Mouse (Mus musculus): Measurements from ENCODE around the gene Nup214.

The Nup214 gene

GRCm38 (mm10) chr2:32046009-32046408 lies 71.8 kb downstream of the Nup214 start:
- no peak for DNase-seq

- DNase-seq: no peak
These were observed 73.1 kb downstream of the Nup214 start for GRCm38 (mm10) chr2:32047323-32047722.

GRCm38 (mm10) chr2:32051791-32052190 lies 77.6 kb downstream of the Nup214 start:
- no peak for DNase-seq

- no peak for DNase-seq
These were observed 78.2 kb downstream of the Nup214 start for GRCm38 (mm10) chr2:32052418-32052817.

- no peak for DNase-seq
These were observed 81.2 kb downstream of the Nup214 start for GRCm38 (mm10) chr2:32055357-32055965.

- DNase-seq: no peak
These were observed 82.3 kb downstream of the Nup214 start for GRCm38 (mm10) chr2:32056524-32056923.

- no peak for DNase-seq
These were observed 83.1 kb downstream of the Nup214 start for GRCm38 (mm10) chr2:32057360-32057759.

GRCm38 (mm10) chr2:32057794-32058193 lies 83.6 kb downstream of the Nup214 start:
- DNase-seq: no peak

- no peak for DNase-seq
These were observed 84.0 kb downstream of the Nup214 start for GRCm38 (mm10) chr2:32058241-32058640.

- no peak for DNase-seq
These were observed 84.5 kb downstream of the Nup214 start for GRCm38 (mm10) chr2:32058716-32059115.

- DNase-seq: no peak
These were observed 85.4 kb downstream of the Nup214 start for GRCm38 (mm10) chr2:32059613-32060012.

GRCm38 (mm10) chr2:32060228-32060805 lies 86.1 kb downstream of the Nup214 start:
- no peak for DNase-seq

GRCm38 (mm10) chr2:32061189-32061588 lies 87.0 kb downstream of the Nup214 start:
- DNase-seq: no peak

GRCm38 (mm10) chr2:32061722-32062505 lies 87.7 kb downstream of the Nup214 start:
- DNase-seq: no peak

- no peak for DNase-seq
These were observed 88.6 kb downstream of the Nup214 start for GRCm38 (mm10) chr2:32062626-32063410.

- DNase-seq: no peak
These were observed 89.4 kb downstream of the Nup214 start for GRCm38 (mm10) chr2:32063451-32064151.

GRCm38 (mm10) chr2:32064913-32065312 lies 90.7 kb downstream of the Nup214 start:
- no peak for DNase-seq

- DNase-seq: no peak
These were observed 91.1 kb downstream of the Nup214 start for GRCm38 (mm10) chr2:32065371-32065791.

- DNase-seq: no peak
These were observed 91.8 kb downstream of the Nup214 start for GRCm38 (mm10) chr2:32066005-32066404.

- DNase-seq: no peak
These were observed 94.8 kb downstream of the Nup214 start for GRCm38 (mm10) chr2:32068811-32069607.

GRCm38 (mm10) chr2:32070747-32071146 lies 96.5 kb downstream of the Nup214 start:
- DNase-seq: no peak

- no peak for DNase-seq
These were observed 100.2 kb downstream of the Nup214 start for GRCm38 (mm10) chr2:32074404-32074803.
